Mouse (Mus musculus): ENCODE measurements around the gene Ryr1. TPM values are rescaled to one million over a fixed set of nuclear protein-coding genes. Genes with fewer than 3 reads are reported as not detected.

Gene Ryr1
- total RNA-seq, 2 experiments from 2014 or later, result 4.7 to 8.9 TPM

- no peak for DNase-seq (ENCODE audit: low spot score in 2 of 2)
- intact Hi-C loops (cut with DNase I), result loop anchor here (5.0 kb wide), 1 partner anchor 143 kb away; no protein-coding TSS in a partner anchor
These were observed 169.6 kb downstream of the Ryr1 start for GRCm38 (mm10) chr7:28955295-28955897.

- intact Hi-C loops (cut with DNase I), result loop anchor here (5.0 kb wide), 1 partner anchor 142 kb away; no protein-coding TSS in a partner anchor
- no peak for DNase-seq (ENCODE audit: low spot score in 2 of 2)
These were observed 170.2 kb downstream of the Ryr1 start for GRCm38 (mm10) chr7:28954773-28955172.

- DNase-seq (ENCODE audit: low spot score in 2 of 2), result no peak
- intact Hi-C loops (cut with DNase I), result no loop called here
These were observed 171.3 kb downstream of the Ryr1 start for GRCm38 (mm10) chr7:28953476-28954376.

Small RNA genes lying within 50 kb of the gene (microRNA-seq; reads per million reads assigned to microRNA genes)
- gene Gm44408 (0 reads per million in 2 experiments), gene Mir1963 (0 reads per million in 2 experiments)

Other genes with a start within 250 kb of the Ryr1 start
- gene Capn12, start 243.8 kb downstream of the Ryr1 start, total RNA-seq (2021), result under 1 TPM; 0.32 to 0.66 TPM
- 100 to 1,000 TPM; 190 to 202 TPM for gene Actn4, start 162.8 kb downstream of the Ryr1 start, total RNA-seq (2021)
- gene Eif3k, start 143.3 kb downstream of the Ryr1 start, total RNA-seq (2021), result 100 to 1,000 TPM; 175 to 185 TPM
- 1 to 10 TPM; 1.7 to 1.8 TPM for gene Map4k1, start 143.1 kb downstream of the Ryr1 start, total RNA-seq (2021)
- 1 to 10 TPM; 1.1 to 1.8 TPM for gene Rasgrp4, start 9.7 kb upstream of the Ryr1 start, total RNA-seq (2021)
- gene Fam98c, start 31.1 kb upstream of the Ryr1 start, total RNA-seq (2021), result 10 to 100 TPM; 35.9 to 40.6 TPM
- 1 to 10 TPM; 1.0 to 1.1 TPM for gene Ggn, start 45.0 kb upstream of the Ryr1 start, total RNA-seq (2021)
- gene Spred3, start 45.2 kb upstream of the Ryr1 start, total RNA-seq (2021), result 10 to 100 TPM; 52.3 to 57.9 TPM
- 100 to 1,000 TPM; 137 to 145 TPM for gene Psmd8, start 55.5 kb upstream of the Ryr1 start, total RNA-seq (2021)
- gene Catsperg1, start 88.9 kb upstream of the Ryr1 start, total RNA-seq (2021), result under 1 TPM; 0.76 to 0.99 TPM
- 1 to 10 TPM; 2.2 to 3.2 TPM for gene Kcnk6, start 107.3 kb upstream of the Ryr1 start, total RNA-seq (2021)
- 10 to 100 TPM; 48.5 to 52.0 TPM for gene Yif1b, start 113.2 kb upstream of the Ryr1 start, total RNA-seq (2021)
- not detected for gene 2200002D01Rik, start 123.3 kb upstream of the Ryr1 start, total RNA-seq (2021)
- gene Spint2, start 156.7 kb upstream of the Ryr1 start, total RNA-seq (2021), result 10 to 100 TPM; 21.1 to 24.4 TPM
- gene Ppp1r14a, start 164.1 kb upstream of the Ryr1 start, total RNA-seq (2021), result 10 to 100 TPM; 13.6 to 14.2 TPM
- gene Dpf1, start 178.8 kb upstream of the Ryr1 start, total RNA-seq (2021), result 100 to 1,000 TPM; 110 to 115 TPM